Mouse (Mus musculus) inflammation-experienced regulatory T-cells (primary cell): ENCODE results near the gene Gpr62. TPM values are rescaled to one million over a fixed set of nuclear protein-coding genes. Genes with fewer than 3 reads are reported as not detected.

ENCODE experiments used
- polyA plus RNA-seq, 2 experiments: library from polyadenylated mRNA; unstranded; fragments of 100-300 nt; shearing (Covaris generic); gene quantifications; one replicate each; pipeline ENCODE4 v1.2.1; 2017

The Gpr62 gene
- polyA plus RNA-seq: under 1 TPM in 1 of 2 experiments, not detected in 1; 0.27 TPM

GRCm38 (mm10) chr9:106465571-106466200 lies at the start of gene Gpr62:
Gene Gpr62 (minus strand): TSS chr9:106465938.

GRCm38 (mm10) chr9:106514273-106514672 lies 48.5 kb upstream of the Gpr62 start, which contains the start of gene Iqcf5:
Gene Iqcf5 (plus strand): TSS chr9:106514573.

DNA sequence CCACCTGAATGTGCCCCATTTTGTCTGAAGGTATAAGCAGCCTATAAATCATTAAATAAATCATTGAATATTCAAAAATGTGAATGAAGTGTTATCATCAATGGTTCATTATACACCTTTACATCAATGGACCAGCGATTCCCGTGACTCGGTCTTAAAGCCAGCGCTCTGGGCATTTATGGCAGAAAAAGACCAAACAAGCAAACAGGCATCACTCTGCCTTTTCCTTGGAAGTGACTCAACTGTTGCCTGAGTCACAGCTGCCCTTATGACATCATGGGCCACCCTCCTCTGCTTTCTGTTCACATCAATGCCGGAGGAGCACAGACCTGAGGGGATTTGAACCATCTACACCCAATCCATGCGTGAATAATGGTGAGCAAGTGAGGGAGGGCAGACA lies 33.9 kb upstream of the Gpr62 start, which contains the start of gene Iqcf1:
TSS of gene Iqcf1 (plus strand) at position 301 of the 400 bp plus-strand sequence.

GRCm38 (mm10) chr9:106476924-106477484 lies 11.3 kb upstream of the Gpr62 start, which contains the start of gene Parp3:
Gene Parp3 (minus strand): TSS chr9:106476949.

GRCm38 (mm10) chr9:106475663-106476001 lies 9.9 kb upstream of the Gpr62 start, which contains the start of gene Rrp9:
Gene Rrp9 (plus strand): TSS chr9:106475963.

GRCm38 (mm10) chr9:106453271-106454070 lies 12.3 kb downstream of the Gpr62 start, which contains the start of gene Pcbp4:
Gene Pcbp4 (plus strand): TSS chr9:106453291.

GRCm38 (mm10) chr9:106447348-106447747 lies 18.4 kb downstream of the Gpr62 start, which contains the start of the genes Abhd14b and Abhd14a:
Gene Abhd14b (plus strand): TSS chr9:106447459.
Gene Abhd14a (minus strand): TSS chr9:106447678.

DNA sequence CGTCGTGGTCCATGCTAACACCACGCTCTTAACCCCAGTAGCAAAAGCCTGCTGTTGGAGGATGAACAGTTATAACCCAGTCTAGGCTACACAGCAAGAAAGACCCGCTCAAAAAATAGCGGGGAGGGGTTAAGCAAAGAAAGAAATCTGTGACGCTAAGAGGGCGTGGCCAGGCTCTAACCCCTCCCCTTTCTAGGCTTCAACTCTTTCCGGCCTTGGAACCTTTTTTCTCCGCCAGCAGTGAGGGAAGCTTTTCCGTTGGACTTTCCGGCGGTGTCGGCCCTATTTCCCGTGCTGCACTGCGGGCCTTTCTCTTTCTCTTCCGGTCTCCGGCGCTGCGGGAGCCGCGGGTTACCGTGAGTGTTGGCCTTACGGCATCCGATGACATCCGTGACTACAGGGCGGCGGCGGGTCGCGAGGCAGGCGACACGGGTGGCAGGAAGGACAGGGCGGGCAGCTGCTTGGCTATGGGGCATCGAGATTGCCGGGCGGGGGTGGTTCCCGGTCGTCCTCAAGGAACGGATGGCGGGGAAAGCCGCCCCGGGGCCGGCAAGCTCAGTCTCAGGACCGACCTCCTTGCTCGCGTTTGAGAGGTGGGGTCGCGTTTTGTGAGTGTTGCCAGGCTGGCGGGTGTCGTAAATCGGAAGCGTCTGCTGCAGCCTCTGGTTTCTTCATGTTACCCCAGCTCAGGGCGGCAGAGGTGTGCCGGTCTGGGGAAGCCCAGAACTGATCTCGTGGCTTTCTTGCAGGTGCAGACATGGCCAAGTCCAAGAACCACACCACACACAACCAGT lies 36.3 kb downstream of the Gpr62 start, which contains the start of gene Rpl29:
TSS of gene Rpl29 (plus strand) at position 234 of the 794 bp plus-strand sequence.

Other genes starting within 250 kb of the Gpr62 start
- under 1 TPM in 1 of 2 experiments, not detected in 1; 0.21 TPM for gene Tlr9, start 243.3 kb downstream of the Gpr62 start, polyA plus RNA-seq
- 10 to 100 TPM; 38.9 to 42.0 TPM for gene Alas1, start 217.3 kb downstream of the Gpr62 start, polyA plus RNA-seq
- 1 to 10 TPM; 2.4 to 3.4 TPM for gene Poc1a, start 184.9 kb downstream of the Gpr62 start, polyA plus RNA-seq
- 10 to 100 TPM; 59.8 to 74.2 TPM for gene Dusp7, start 97.3 kb downstream of the Gpr62 start, polyA plus RNA-seq
- 100 to 1,000 TPM; 529 to 539 TPM for gene Rpl29, start 36.5 kb downstream of the Gpr62 start, polyA plus RNA-seq
- 10 to 100 TPM; 19.1 to 22.0 TPM for gene Acy1, start 27.6 kb downstream of the Gpr62 start, polyA plus RNA-seq
- 10 to 100 TPM; 13.0 to 14.9 TPM for gene Abhd14b, start 18.5 kb downstream of the Gpr62 start, polyA plus RNA-seq
- 10 to 100 TPM; 14.4 to 16.0 TPM for gene Abhd14a, start 18.3 kb downstream of the Gpr62 start, polyA plus RNA-seq
- 10 to 100 TPM; 12.2 to 13.9 TPM for gene Pcbp4, start 12.6 kb downstream of the Gpr62 start, polyA plus RNA-seq
- gene Rrp9, start 10.0 kb upstream of the Gpr62 start, polyA plus RNA-seq: 10 to 100 TPM; 73.0 to 97.0 TPM
- gene Parp3, start 11.0 kb upstream of the Gpr62 start, polyA plus RNA-seq: 10 to 100 TPM; 63.2 to 77.1 TPM
- gene Iqcf1, start 34.0 kb upstream of the Gpr62 start, polyA plus RNA-seq: not detected
- gene Iqcf5, start 48.6 kb upstream of the Gpr62 start, polyA plus RNA-seq: not detected
- gene Iqcf3, start 95.7 kb upstream of the Gpr62 start, polyA plus RNA-seq: 1 to 10 TPM in 1 of 2 experiments, not detected in 1; 2.9 TPM
- gene Iqcf4, start 105.1 kb upstream of the Gpr62 start, polyA plus RNA-seq: not detected
- gene Iqcf6, start 160.6 kb upstream of the Gpr62 start, polyA plus RNA-seq: not detected
- 1 to 10 TPM in 1 of 2 experiments, under 1 TPM in 1; 0.27 to 1.1 TPM for gene Grm2, start 190.1 kb upstream of the Gpr62 start, polyA plus RNA-seq
- gene Tex264, start 220.0 kb upstream of the Gpr62 start, polyA plus RNA-seq: 10 to 100 TPM; 65.1 to 79.3 TPM